Mouse (Mus musculus) bone marrow, adult 2 months (tissue): ENCODE data around the gene Cstb.

Source experiments
- CTCF ChIP-seq: fragments of 200-500 bp; IDR thresholded peaks from 2 replicates; pipeline ENCODE4 v1.5.1; 2011; ENCODE audit warnings: low read length, control low read depth; ENCODE audit not compliant: control insufficient read depth, insufficient read depth
- POLR2A ChIP-seq: fragments of 200-500 bp; IDR thresholded peaks from 2 replicates; pipeline ENCODE4 v1.6.1; 2011; ENCODE audit warnings: low read depth, mild to moderate bottlenecking, control low read depth, low read length, borderline replicate concordance; ENCODE audit not compliant: control insufficient read depth

GRCm38 (mm10) chr10:78401127-78401526 lies 24.3 kb upstream of the Cstb start:
- TF ChIP-seq POLR2A = no peak
- TF ChIP-seq CTCF = no peak
